Mouse (Mus musculus): ENCODE measurements around the gene Cyb5rl.

- peak; percentile 44 for TF ChIP-seq CTCF (IDR thresholded peaks at IDR 0.05; ENCODE audit: control insufficient read depth, insufficient read depth, low read length)
- no peak for TF ChIP-seq POLR2A (IDR thresholded peaks at IDR 0.05; ENCODE audit: borderline replicate concordance, control insufficient read depth, low read depth, low read length)
Measured at GRCm38 (mm10) chr4:107121165-107121943, 54.6 kb downstream of the Cyb5rl start.

Data from bone marrow, adult 2 months (tissue).